In the genomic region with DNA sequence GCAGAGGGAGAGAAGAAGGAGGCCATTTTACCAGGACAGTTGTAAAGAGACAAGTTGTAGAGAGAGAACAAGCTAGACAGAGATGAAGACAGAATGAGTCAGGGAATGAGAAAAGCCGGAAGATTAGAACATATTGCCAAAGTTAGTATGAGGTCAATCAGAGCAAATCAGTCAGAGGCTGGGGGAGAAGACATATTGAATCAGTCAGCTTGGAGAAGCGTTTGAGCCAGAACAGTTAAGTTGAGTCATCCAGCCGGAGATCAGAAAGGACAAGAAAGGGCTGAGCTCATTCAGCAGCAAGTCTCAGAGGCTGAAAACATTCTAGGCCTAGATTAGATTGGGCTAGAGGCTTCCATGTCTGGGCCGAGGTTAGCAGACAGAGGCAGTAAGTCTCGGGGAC, we compare ENCODE assay signal across 29 mouse cellular contexts. TPM values are rescaled to one million over a fixed set of nuclear protein-coding genes. Genes with fewer than 3 reads are reported as not detected.
DNase-seq lines count a peak whose midpoint lies in the region; ATAC-seq lines count a peak whose summit lies in the region.
"Had no signal": no experiment of that assay in that cellular context is flagged by ENCODE, and none has a peak within 500 bp of the region (broad histone marks: within the 10 kb centered on the region; RNA-seq: fewer than 3 reads in every experiment).

No protein-coding gene starts in this region.

- no peaks in the 10 kb centered on the region for H3K9me3 ChIP-seq in heart, embryonic 13.5 days
- H3K9me3 ChIP-seq: embryonic facial prominence, embryonic 10.5 days; embryonic facial prominence, embryonic 13.5 days; forebrain, embryonic 10.5 days; forebrain, embryonic 13.5 days; heart, embryonic 15.5 days had no signal

- peaks cover 20% of the 10 kb centered on the region for H3K4me1 ChIP-seq in heart, embryonic 13.5 days

- H3K27me3 ChIP-seq in heart, embryonic 13.5 days (replicated peaks), result no peaks in the 10 kb centered on the region
- H3K27me3 ChIP-seq: embryonic facial prominence, embryonic 13.5 days; forebrain, embryonic 13.5 days; heart, embryonic 15.5 days; Patski had no signal

- no peak overlapping the region for H3K4me3 ChIP-seq in heart, embryonic 13.5 days
- H3K4me3 ChIP-seq: embryonic facial prominence, embryonic 10.5 days; embryonic facial prominence, embryonic 13.5 days; forebrain, embryonic 10.5 days; forebrain, embryonic 13.5 days; gastrocnemius, adult 2 months; heart, embryonic 15.5 days had no signal

- WGBS in heart, embryonic 13.5 days, result 44% methylated on average over 5 of the region's 5 CpGs

- DNase-seq in heart, postnatal 14 days, result no peak
- DNase-seq in 3T3-L1 (ENCODE audit: low read depth, low spot score) (peak; percentile 69), NIH3T3 (ENCODE audit: low read depth) (peak; percentile 80)
- DNase-seq in frontal cortex, postnatal 36 days (ENCODE audit: low spot score in 2 of 2), result no peak
- no peak for DNase-seq in right cerebral cortex, adult 2 months (ENCODE audit: low spot score in 2 of 2)
- DNase-seq: adrenal gland, adult 8-10 months; cerebellum, adult 11-12 months; cerebellum, adult 8-10 months; cerebellum, postnatal 10 days; cerebellum, postnatal 36 days; embryo, embryonic 11 days; gastrocnemius, adult 2 months; gastrocnemius, postnatal 14 days; heart, adult 11 months; heart, postnatal 10 days; heart, postnatal 4 days had no signal

- no peak overlapping the region for H3K4me2 ChIP-seq in heart, embryonic 13.5 days
- H3K4me2 ChIP-seq: embryonic facial prominence, embryonic 13.5 days; forebrain, embryonic 13.5 days; heart, embryonic 11.5 days; heart, embryonic 15.5 days; hindbrain, embryonic 14.5 days had no signal

- no peak overlapping the region for H3K9ac ChIP-seq in heart, embryonic 13.5 days
- H3K9ac ChIP-seq: embryonic facial prominence, embryonic 13.5 days; forebrain, embryonic 13.5 days; heart, embryonic 15.5 days; hindbrain, embryonic 14.5 days had no signal

- 0 out of 2 replicates have a peak overlapping the region, but pooled peaks have one; percentile 12 for H3K27ac ChIP-seq in heart, embryonic 13.5 days (replicated peaks)
- H3K27ac ChIP-seq: embryonic facial prominence, embryonic 10.5 days; embryonic facial prominence, embryonic 13.5 days; forebrain, embryonic 10.5 days; forebrain, embryonic 13.5 days; gastrocnemius, adult 2 months; heart, embryonic 15.5 days; hindbrain, embryonic 14.5 days; hindbrain, postnatal 0 days had no signal

- H3K36me3 ChIP-seq in heart, embryonic 13.5 days, result no peaks in the 10 kb centered on the region
- H3K36me3 ChIP-seq: embryonic facial prominence, embryonic 10.5 days; embryonic facial prominence, embryonic 13.5 days; forebrain, embryonic 10.5 days; heart, embryonic 15.5 days had no signal

- intact Hi-C loops in heart, postnatal 14 days (cut with DNase I), result loop anchor here (2.0 kb wide), 1 partner anchor 16 kb away; no protein-coding TSS in a partner anchor

- ATAC-seq in heart, embryonic 13.5 days (ENCODE audit: extremely low read depth, insufficient number of reproducible peaks, low FRiP score, low TSS enrichment), result no peak
- ATAC-seq: forebrain, embryonic 13.5 days; forebrain, embryonic 16.5 days; hindbrain, postnatal 0 days; inflammation-experienced regulatory T-cells, adult 6 months; intestine, embryonic 16.5 days; Patski had no signal

RNA-seq across cellular contexts. Expression of gene Pcnx, which starts 18.8 kb away (rescaled TPM):
- 8.8 and 9.0 TPM in 2 replicates for polyA plus RNA-seq in heart, embryonic 13.5 days (2015; fragmentation: Nextera tagmentation; extraction: Ambion mirVana)
- 10 to 100 TPM; 68.0 to 70.0 TPM for total RNA-seq in heart, postnatal 14 days (2021)

Comparison
In these comparisons a context has a peak if more than half of its experiments do, and no peak if none do; other contexts are left out.
1. DNase-seq: peak in 3T3-L1 (single experiment) and NIH3T3 (single experiment); none in heart, postnatal 14 days (0 of 2), frontal cortex, postnatal 36 days (0 of 2) and right cerebral cortex, adult 2 months (0 of 2).